Comparison of ENCODE assay signal across 26 mouse cellular contexts in the genomic region with DNA sequence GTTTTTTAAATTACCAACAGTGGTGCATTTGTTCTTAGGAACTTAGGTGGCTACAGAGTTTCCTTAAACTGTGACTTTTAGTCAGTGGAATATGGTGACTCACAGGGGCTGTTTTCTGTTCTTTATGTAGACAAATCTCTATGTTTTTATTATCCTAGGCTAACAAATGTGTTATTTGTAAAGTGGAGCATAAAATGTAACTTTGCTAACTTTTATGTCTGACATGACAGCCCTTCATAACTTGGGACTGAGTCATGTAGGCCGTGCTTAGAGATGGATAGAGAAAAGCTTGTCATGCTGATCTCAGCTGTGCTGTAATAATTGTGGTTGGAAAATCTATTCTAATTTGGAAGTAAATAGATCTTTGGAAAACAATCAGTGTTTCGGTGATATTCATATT.
"Had no signal": no experiment of that assay in that cellular context is flagged by ENCODE, and none has a peak within 500 bp of the region (broad histone marks: within the 10 kb centered on the region; RNA-seq: fewer than 3 reads in every experiment).

No protein-coding gene starts in this region.

- H3K4me3 ChIP-seq: heart, adult 2 months; heart, embryonic 13.5 days; heart, embryonic 15.5 days; hindbrain, embryonic 13.5 days; hindbrain, embryonic 15.5 days; kidney, embryonic 15.5 days; limb, embryonic 13.5 days; limb, embryonic 15.5 days; liver, embryonic 12.5 days had no signal

- H3K27me3 ChIP-seq: heart, embryonic 13.5 days; heart, embryonic 15.5 days; hindbrain, embryonic 13.5 days; hindbrain, embryonic 15.5 days; kidney, embryonic 15.5 days; limb, embryonic 13.5 days; limb, embryonic 15.5 days; liver, embryonic 12.5 days had no signal

- ATAC-seq: hindbrain, postnatal 0 days; intestine, embryonic 16.5 days; liver, embryonic 12.5 days had no signal

- H3K9ac ChIP-seq: heart, embryonic 13.5 days; heart, embryonic 15.5 days; hindbrain, embryonic 13.5 days; hindbrain, embryonic 15.5 days; kidney, embryonic 15.5 days; limb, embryonic 13.5 days; limb, embryonic 15.5 days; liver, embryonic 12.5 days had no signal

- H3K9me3 ChIP-seq: heart, embryonic 13.5 days; heart, embryonic 15.5 days; hindbrain, embryonic 13.5 days; hindbrain, embryonic 15.5 days; kidney, embryonic 15.5 days; limb, embryonic 13.5 days; limb, embryonic 15.5 days; liver, embryonic 12.5 days had no signal

- DNase-seq: gastrocnemius, postnatal 14 days; gastrocnemius, postnatal 36 days; heart, adult 11 months; heart, adult 2 months; heart, postnatal 14 days; heart, postnatal 36 days; kidney, adult 11 months; kidney, adult 2 months; kidney, adult 9 months; kidney, postnatal 14 days; kidney, postnatal 36 days; layer of hippocampus, adult 9-11 months; layer of hippocampus, postnatal 36 days; left cerebral cortex, postnatal 4 days had no signal

- H3K36me3 ChIP-seq: heart, embryonic 13.5 days; heart, embryonic 15.5 days; hindbrain, embryonic 13.5 days; hindbrain, embryonic 15.5 days; kidney, embryonic 15.5 days; limb, embryonic 13.5 days; limb, embryonic 15.5 days; liver, embryonic 12.5 days had no signal

- H3K4me1 ChIP-seq: hindbrain, embryonic 13.5 days; hindbrain, embryonic 15.5 days; kidney, embryonic 15.5 days; limb, embryonic 13.5 days; limb, embryonic 15.5 days; liver, embryonic 12.5 days had no signal

- H3K27ac ChIP-seq: heart, adult 2 months; heart, embryonic 13.5 days; heart, embryonic 15.5 days; hindbrain, embryonic 13.5 days; hindbrain, embryonic 15.5 days; hindbrain, postnatal 0 days; kidney, embryonic 15.5 days; kidney, postnatal 0 days; limb, embryonic 13.5 days; limb, embryonic 15.5 days; liver, embryonic 12.5 days had no signal

- H3K4me2 ChIP-seq: heart, embryonic 11.5 days; heart, embryonic 13.5 days; heart, embryonic 15.5 days; hindbrain, embryonic 13.5 days; hindbrain, embryonic 15.5 days; kidney, embryonic 15.5 days; limb, embryonic 13.5 days; limb, embryonic 15.5 days; liver, embryonic 12.5 days had no signal
